Mouse (Mus musculus) heart, embryonic 12.5 days (tissue): Measurements from ENCODE around the gene Mmp27. TPM values are rescaled to one million over a fixed set of nuclear protein-coding genes. Genes with fewer than 3 reads are reported as not detected.
A peak's percentile ranks its signal among the peaks of the same experiment; 100 is the strongest.

Experiments used
- ATAC-seq: fragments of 200-750 bp; cut with Nextera tagmentation; 2 replicates; pipeline ENCODE4 v1.8.0; 2017; ENCODE audit warnings: moderate TSS enrichment, moderate library complexity; ENCODE audit not compliant: insufficient number of reproducible peaks, low FRiP score
- H3K27ac ChIP-seq: fragments of 300-500 bp; sonication (generic); 2 replicates; pipeline ENCODE4 v1.5.1; 2016; ENCODE audit warnings: mild to moderate bottlenecking, moderate library complexity; ENCODE audit not compliant: poor library complexity, severe bottlenecking
- H3K27me3 ChIP-seq: fragments of 300-500 bp; sonication (generic); replicated peaks from 2 replicates; pipeline ENCODE4 v1.6.1; 2016; ENCODE audit warnings: mild to moderate bottlenecking, moderate library complexity
- H3K36me3 ChIP-seq: fragments of 300-500 bp; sonication (generic); 2 replicates; pipeline ENCODE4 v1.6.1; 2016; ENCODE audit warnings: mild to moderate bottlenecking, moderate library complexity
- H3K4me1 ChIP-seq: fragments of 300-500 bp; sonication (generic); replicated peaks from 2 replicates; pipeline ENCODE4 v1.6.1; 2016; ENCODE audit warnings: mild to moderate bottlenecking
- H3K4me2 ChIP-seq: fragments of 300-500 bp; sonication (generic); 2 replicates; pipeline ENCODE4 v1.6.1; 2016; ENCODE audit warnings: mild to moderate bottlenecking, moderate library complexity
- H3K4me3 ChIP-seq: fragments of 300-500 bp; sonication (generic); 2 replicates; pipeline ENCODE4 v1.5.1; 2016; ENCODE audit warnings: mild to moderate bottlenecking
- H3K9ac ChIP-seq: fragments of 300-500 bp; sonication (generic); 2 replicates; pipeline ENCODE4 v1.6.1; 2016; ENCODE audit warnings: mild to moderate bottlenecking, moderate library complexity
- H3K9me3 ChIP-seq: fragments of 300-500 bp; sonication (generic); replicated peaks from 2 replicates; pipeline ENCODE4 v1.6.1; 2016; ENCODE audit warnings: mild to moderate bottlenecking, moderate library complexity
- WGBS: fragments of 180-500 bp; shearing (Covaris S2); methylation state at CpG from one replicate; pipeline ENCODE4 v1.1.7; 2016; 5-methylcytosine and 5-hydroxymethylcytosine counted together
- polyA plus RNA-seq: library from polyadenylated mRNA; unstranded; fragments of >200 nt; fragmentation: Nextera tagmentation; extraction: Ambion mirVana; gene quantifications from 2 replicates; pipeline ENCODE4 v1.2.1, GENCODE M21; 2016

Gene Mmp27
- polyA plus RNA-seq, 1 experiment from 2014 or later, result not detected

- Histone ChIP-seq H3K9ac (no peak overlapping the region), H3K27me3 (no peaks in the 10 kb centered on the region), H3K9me3 (no peaks in the 10 kb centered on the region), H3K4me1 (no peaks in the 10 kb centered on the region), H3K27ac (no peak overlapping the region), H3K4me3 (no peak overlapping the region), H3K4me2 (no peak overlapping the region), H3K36me3 (no peaks in the 10 kb centered on the region)
- ATAC-seq, result no peak
- 57% methylated on average over 7 of the region's 7 CpGs for WGBS
Measured at GRCm38 (mm10) chr9:7567376-7567775, 3.8 kb upstream of the Mmp27 start.

GRCm38 (mm10) chr9:7567923-7568322, 3.3 kb upstream of the Mmp27 start:
- WGBS, result 57% methylated on average over 2 of the region's 2 CpGs
- Histone ChIP-seq H3K9me3 (no peaks in the 10 kb centered on the region), H3K4me2 (no peak overlapping the region), H3K4me1 (no peaks in the 10 kb centered on the region), H3K4me3 (no peak overlapping the region), H3K9ac (no peak overlapping the region), H3K27me3 (no peaks in the 10 kb centered on the region), H3K36me3 (no peaks in the 10 kb centered on the region), H3K27ac (no peak overlapping the region)
- ATAC-seq, result no peak

GRCm38 (mm10) chr9:7570485-7570884, 711 bp upstream of the Mmp27 start:
- ATAC-seq, result no peak
- H3K27ac ChIP-seq, result no peak overlapping the region

GRCm38 (mm10) chr9:7572188-7572587, 992 bp downstream of the Mmp27 start:
- Histone ChIP-seq H3K27ac (no peak overlapping the region), H3K27me3 (no peaks in the 10 kb centered on the region), H3K36me3 (no peaks in the 10 kb centered on the region), H3K4me2 (no peak overlapping the region), H3K9ac (no peak overlapping the region), H3K4me1 (no peaks in the 10 kb centered on the region), H3K9me3 (no peaks in the 10 kb centered on the region), H3K4me3 (no peak overlapping the region)
- ATAC-seq, result no peak
- 85% methylated on average over 7 of the region's 7 CpGs for WGBS

More at GRCm38 (mm10) chr9:7570485-7570884, 711 bp upstream of the Mmp27 start:
- Histone ChIP-seq H3K9me3 (no peaks in the 10 kb centered on the region), H3K9ac (no peak overlapping the region), H3K4me3 (no peak overlapping the region), H3K27me3 (no peaks in the 10 kb centered on the region), H3K36me3 (no peaks in the 10 kb centered on the region), H3K4me1 (no peaks in the 10 kb centered on the region), H3K4me2 (no peak overlapping the region)
- WGBS, result 78% methylated on average over 1 of the region's 1 CpGs

GRCm38 (mm10) chr9:7572663-7573308, 1.6 kb downstream of the Mmp27 start:
- 62% methylated on average over 2 of the region's 2 CpGs for WGBS

GRCm38 (mm10) chr9:7575526-7575925, 4.3 kb downstream of the Mmp27 start:
- Histone ChIP-seq H3K4me1 (no peaks in the 10 kb centered on the region), H3K4me2 (no peak overlapping the region), H3K9ac (no peak overlapping the region), H3K27me3 (no peaks in the 10 kb centered on the region), H3K27ac (no peak overlapping the region), H3K36me3 (no peaks in the 10 kb centered on the region), H3K9me3 (no peaks in the 10 kb centered on the region), H3K4me3 (no peak overlapping the region)
- WGBS, result 65% methylated on average over 3 of the region's 3 CpGs
- ATAC-seq, result no peak

More at GRCm38 (mm10) chr9:7572663-7573308, 1.6 kb downstream of the Mmp27 start:
- Histone ChIP-seq H3K4me3 (no peak overlapping the region), H3K27ac (no peak overlapping the region), H3K9ac (no peak overlapping the region), H3K4me1 (no peaks in the 10 kb centered on the region), H3K4me2 (no peak overlapping the region), H3K36me3 (no peaks in the 10 kb centered on the region), H3K27me3 (no peaks in the 10 kb centered on the region), H3K9me3 (no peaks in the 10 kb centered on the region)
- ATAC-seq, result no peak

- Histone ChIP-seq H3K9me3 (no peaks in the 10 kb centered on the region), H3K27me3 (no peaks in the 10 kb centered on the region), H3K27ac (no peak overlapping the region), H3K4me1 (no peaks in the 10 kb centered on the region), H3K36me3 (no peaks in the 10 kb centered on the region), H3K9ac (no peak overlapping the region), H3K4me3 (no peak overlapping the region), H3K4me2 (no peak overlapping the region)
- 73% methylated on average over 2 of the region's 2 CpGs for WGBS
- ATAC-seq, result no peak
Measured at GRCm38 (mm10) chr9:7577371-7577770, 6.2 kb downstream of the Mmp27 start.

GRCm38 (mm10) chr9:7590063-7590462, 18.9 kb downstream of the Mmp27 start:
- 57% methylated on average over 8 of the region's 8 CpGs for WGBS
- no peaks in the 10 kb centered on the region for H3K4me1 ChIP-seq
- H3K4me2 ChIP-seq, result no peak overlapping the region
- H3K27me3 ChIP-seq, result no peaks in the 10 kb centered on the region
- H3K4me3 ChIP-seq, result no peak overlapping the region
- H3K36me3 ChIP-seq, result no peaks in the 10 kb centered on the region
- H3K27ac ChIP-seq, result no peak overlapping the region
- no peak for ATAC-seq
- H3K9me3 ChIP-seq, result no peaks in the 10 kb centered on the region
- no peak overlapping the region for H3K9ac ChIP-seq

GRCm38 (mm10) chr9:7593272-7593812, 22.1 kb downstream of the Mmp27 start:
- Histone ChIP-seq H3K4me2 (no peak overlapping the region), H3K4me3 (no peak overlapping the region), H3K9me3 (no peaks in the 10 kb centered on the region), H3K36me3 (no peaks in the 10 kb centered on the region), H3K4me1 (no peaks in the 10 kb centered on the region), H3K27me3 (no peaks in the 10 kb centered on the region), H3K27ac (no peak overlapping the region), H3K9ac (no peak overlapping the region)
- ATAC-seq, result no peak
- WGBS, result 84% methylated on average over 3 of the region's 3 CpGs

- peak; percentile 90 for ATAC-seq
- H3K9me3 ChIP-seq, result no peaks in the 10 kb centered on the region
- H3K9ac ChIP-seq, result peak overlapping the region; percentile 58; the same call in 1 of the 2 replicates
- WGBS, result 13% methylated on average over 6 of the region's 6 CpGs
- H3K27me3 ChIP-seq, result no peaks in the 10 kb centered on the region
- H3K4me2 ChIP-seq, result peak overlapping the region; percentile 66
- H3K4me3 ChIP-seq, result peak overlapping the region; percentile 40
- H3K4me1 ChIP-seq, result no peaks in the 10 kb centered on the region
- no peaks in the 10 kb centered on the region for H3K36me3 ChIP-seq
- H3K27ac ChIP-seq, result no peak overlapping the region
Measured at GRCm38 (mm10) chr9:7594816-7595540, 23.8 kb downstream of the Mmp27 start.

GRCm38 (mm10) chr9:7602982-7603742, 32.0 kb downstream of the Mmp27 start:
- H3K4me2 ChIP-seq, result no peak overlapping the region
- ATAC-seq, result no peak
- no peak overlapping the region for H3K4me3 ChIP-seq
- no peak overlapping the region for H3K27ac ChIP-seq
- H3K9me3 ChIP-seq, result no peaks in the 10 kb centered on the region
- no peak overlapping the region for H3K9ac ChIP-seq
- H3K4me1 ChIP-seq, result no peaks in the 10 kb centered on the region
- WGBS, result under 1% methylated on average over 3 of the region's 3 CpGs
- no peaks in the 10 kb centered on the region for H3K27me3 ChIP-seq
- H3K36me3 ChIP-seq, result no peaks in the 10 kb centered on the region
